Mouse (Mus musculus) embryonic stem cell, embryonic (primary cell): ENCODE results near the gene Wdr25.

Source experiments
- CTCF ChIA-PET, 4 experiments: fragments of 300-600 bp in 2 of 4; fragments of 350-600 bp in 2 of 4; sonication (Branson Sonifier 250); formaldehyde crosslinking; loops; one replicate each; lab custom pipeline; 2022; ENCODE audit warnings: inconsistent platforms in 2 of 4; lab: Charles Lee
- POLR2A ChIA-PET, 4 experiments: fragments of 300-600 bp in 2 of 4; fragments of 350-600 bp in 2 of 4; sonication (Branson Sonifier 250); formaldehyde crosslinking; loops; one replicate each; lab custom pipeline; 2022; ENCODE audit warnings: antibody characterized with exemption in 4 of 4, inconsistent platforms in 1 of 4; lab: Charles Lee

Gene Wdr25

DNA sequence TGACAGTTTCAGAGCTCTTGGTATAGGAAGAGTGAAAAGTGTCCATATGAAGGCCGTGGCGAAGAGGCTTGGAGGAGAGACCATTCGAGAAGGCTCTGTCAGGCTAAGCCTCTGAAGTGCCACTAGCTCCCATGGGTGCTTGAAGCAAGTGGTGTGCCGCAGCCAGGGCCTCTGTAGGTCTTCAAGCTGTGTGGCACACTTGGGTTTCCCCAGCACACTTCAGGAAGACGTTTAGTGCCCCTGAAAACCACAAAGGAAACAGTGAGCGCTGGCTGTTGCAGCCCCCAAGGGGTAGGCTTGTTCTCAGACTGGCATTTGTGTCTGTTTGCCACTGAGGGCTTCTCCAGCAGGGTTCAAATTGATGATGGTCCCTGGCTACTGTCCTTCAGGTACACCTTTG lies 90.1 kb downstream of the Wdr25 start:
- CTCF ChIA-PET, result interaction anchor here in 1 of 4 experiments (0.5 kb wide), 1 partner anchor 287 kb away, joined by 3 read pairs; no protein-coding TSS in a partner anchor
- POLR2A ChIA-PET, result interaction anchor here in 3 of 4 experiments (0.7 to 2.7 kb wide), 5 partner anchors 11 to 32 kb away, joined by 3 to 11 read pairs (median 3); no protein-coding TSS in a partner anchor

DNA sequence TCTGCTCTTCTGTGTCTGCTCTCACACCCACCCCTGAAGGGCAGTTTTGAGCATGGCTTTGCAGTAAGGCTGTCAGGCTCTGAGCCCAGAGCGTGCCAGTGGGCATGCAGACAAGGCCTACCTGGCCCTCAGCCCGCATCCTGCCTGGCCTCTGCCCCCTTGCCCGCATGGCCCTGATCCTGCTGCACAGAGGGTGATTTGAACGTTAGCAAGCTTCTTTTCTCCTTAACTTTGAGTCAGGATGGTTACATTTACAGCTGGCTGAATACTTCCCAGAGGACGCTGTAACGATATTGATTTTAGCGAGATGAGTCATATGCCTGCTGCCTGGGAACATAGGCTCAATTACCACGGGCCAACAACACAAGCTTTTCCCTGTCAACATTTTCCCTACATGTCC lies 91.0 kb downstream of the Wdr25 start:
- CTCF ChIA-PET, result interaction anchor here in 2 of 4 experiments (0.5 to 2.3 kb wide), 5 partner anchors 8 to 44 kb away, joined by 3 to 10 read pairs (median 4); no protein-coding TSS in a partner anchor
- POLR2A ChIA-PET, result interaction anchor here in 2 of 4 experiments (0.6 to 2.7 kb wide), 14 partner anchors 10 to 66 kb away, joined by 3 to 11 read pairs (median 4); no protein-coding TSS in a partner anchor

DNA sequence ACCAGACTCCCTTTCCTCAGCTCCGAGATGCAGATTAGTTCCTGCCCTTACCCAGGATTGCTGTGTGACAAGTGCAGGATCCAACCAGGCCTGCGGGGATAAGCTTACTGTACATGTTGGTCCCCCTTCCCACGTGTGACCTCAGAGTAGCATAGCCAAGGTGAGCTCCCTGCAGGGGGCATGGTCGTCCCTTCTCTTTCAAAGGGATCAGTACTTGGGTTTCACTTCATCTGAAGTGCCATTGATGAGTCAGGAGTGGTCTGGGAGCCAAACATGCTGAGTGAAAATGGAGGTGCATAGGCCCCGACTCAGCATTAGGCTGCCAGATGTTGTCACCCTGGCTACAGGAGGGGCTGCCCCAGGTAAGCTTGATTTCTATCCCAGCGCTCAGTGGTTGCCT lies 91.6 kb downstream of the Wdr25 start:
- CTCF ChIA-PET, result interaction anchor here in 3 of 4 experiments (0.5 to 2.3 kb wide), 6 partner anchors 9 to 44 kb away, joined by 3 to 10 read pairs (median 4); no protein-coding TSS in a partner anchor
- POLR2A ChIA-PET, result interaction anchor here in 3 of 4 experiments (0.6 to 2.7 kb wide), 21 partner anchors 10 to 471 kb away, joined by 3 to 11 read pairs (median 3); no protein-coding TSS in a partner anchor

DNA sequence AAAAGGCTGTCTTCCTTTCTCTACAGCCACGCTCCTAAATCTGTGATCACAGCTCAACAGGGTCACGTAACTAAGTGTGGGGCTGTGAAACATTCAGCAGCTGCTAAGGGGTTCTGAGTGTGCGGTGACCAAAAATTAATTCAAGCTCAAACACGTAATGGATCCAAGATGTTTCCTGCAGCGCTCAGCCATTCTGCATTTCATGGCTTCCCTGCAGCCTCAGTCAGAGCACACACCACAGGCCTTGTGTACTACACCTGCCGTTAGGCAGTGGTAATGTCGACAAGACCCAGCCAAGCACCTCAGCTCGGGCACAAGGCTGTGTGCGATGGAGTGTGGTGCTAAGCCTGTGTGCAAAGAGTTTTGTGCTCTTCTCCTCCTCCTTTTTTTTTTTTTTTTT lies 94.0 kb downstream of the Wdr25 start:
- ChIA-PET CTCF (interaction anchor here in 2 of 4 experiments (0.6 to 0.9 kb wide), 4 partner anchors 34 to 203 kb away, joined by 3 to 8 read pairs (median 3); no protein-coding TSS in a partner anchor), POLR2A (interaction anchor here in 1 of 4 experiments (0.6 to 1.3 kb wide), 2 partner anchors 51 to 216 kb away, joined by 3 to 4 read pairs; no protein-coding TSS in a partner anchor)

DNA sequence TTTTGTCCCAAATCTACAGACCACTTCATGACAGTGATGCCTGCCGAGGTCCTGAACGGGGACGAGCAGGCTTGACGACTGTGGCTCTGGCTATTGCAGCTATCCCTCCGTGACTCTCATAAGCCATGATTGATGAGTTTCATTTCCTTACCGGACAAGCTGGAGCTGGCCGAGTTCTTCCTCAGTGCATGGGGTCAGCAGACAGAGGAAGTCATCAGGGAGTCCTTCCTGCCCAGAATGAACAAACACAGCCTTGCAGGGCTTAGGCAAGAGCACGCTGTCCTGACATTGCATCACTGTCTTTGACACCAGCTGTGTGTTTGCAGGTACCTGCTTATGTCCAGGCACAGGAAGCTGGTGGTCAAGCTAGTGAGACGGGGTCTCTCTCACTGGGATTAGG lies 97.0 kb downstream of the Wdr25 start:
- POLR2A ChIA-PET, result no interaction called here

DNA sequence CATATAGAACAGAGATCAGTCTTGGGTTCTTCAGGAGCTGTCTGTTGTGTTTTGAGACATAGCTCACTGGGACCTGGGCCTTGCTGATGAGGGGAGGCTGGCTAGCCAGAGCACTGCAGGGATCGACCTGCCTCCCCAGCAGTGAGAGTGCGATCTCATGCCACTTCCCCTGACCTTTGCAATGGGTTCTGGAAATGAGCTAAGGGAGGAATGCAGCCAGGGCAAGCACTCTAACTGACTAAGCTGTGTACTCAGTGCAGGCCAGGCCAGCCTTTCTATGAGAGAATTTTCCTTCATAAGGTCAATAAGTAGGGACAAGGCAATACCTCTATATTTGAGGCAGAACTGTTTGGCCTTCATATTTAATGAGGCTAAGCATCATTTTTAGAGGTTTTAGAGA lies 99.6 kb downstream of the Wdr25 start:
- POLR2A ChIA-PET, result no interaction called here
- CTCF ChIA-PET, result interaction anchor here in 2 of 4 experiments (0.6 kb wide), 2 partner anchors 126 to 1151 kb away, joined by 3 read pairs; no protein-coding TSS in a partner anchor

More for the DNA sequence above, 97.0 kb downstream of the Wdr25 start:
- CTCF ChIA-PET, result interaction anchor here in 1 of 4 experiments (0.6 kb wide), 1 partner anchor 403 kb away, joined by 3 read pairs; no protein-coding TSS in a partner anchor

DNA sequence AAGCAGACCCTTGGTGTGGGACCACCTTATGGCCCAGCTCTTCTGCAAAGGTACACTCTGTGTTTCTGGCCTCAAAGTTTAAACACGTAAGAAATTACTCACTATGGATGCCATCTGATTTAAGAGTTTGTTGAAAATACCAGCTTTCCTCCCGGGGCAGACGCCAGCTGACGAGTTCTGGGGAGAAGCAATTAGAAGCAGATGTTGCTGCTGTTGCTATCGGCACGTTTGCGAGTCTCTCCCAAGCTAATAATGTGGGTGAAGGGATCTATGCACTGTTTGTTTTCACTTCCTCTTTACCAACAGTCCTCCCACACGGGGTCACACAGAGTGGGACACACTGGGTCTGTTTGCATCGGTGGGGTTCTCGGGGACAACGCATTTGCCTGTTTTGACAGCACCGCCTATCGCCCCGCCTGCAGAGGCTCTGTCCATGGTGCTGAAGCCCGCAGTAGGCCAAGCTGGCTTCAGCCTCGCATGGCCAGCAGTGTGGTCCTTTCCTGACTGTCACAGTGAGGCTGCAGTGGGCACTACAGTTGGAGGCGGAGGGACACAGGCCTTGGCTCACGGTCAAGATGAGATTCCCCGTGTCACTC lies 101.1 kb downstream of the Wdr25 start:
- ChIA-PET CTCF (interaction anchor here in 2 of 4 experiments (0.5 to 1.3 kb wide), 2 partner anchors 9 to 1429 kb away, joined by 6 to 7 read pairs; no protein-coding TSS in a partner anchor), POLR2A (interaction anchor here (0.6 to 1.8 kb wide), 6 partner anchors 9 to 504 kb away, joined by 3 to 6 read pairs (median 4); no protein-coding TSS in a partner anchor)

DNA sequence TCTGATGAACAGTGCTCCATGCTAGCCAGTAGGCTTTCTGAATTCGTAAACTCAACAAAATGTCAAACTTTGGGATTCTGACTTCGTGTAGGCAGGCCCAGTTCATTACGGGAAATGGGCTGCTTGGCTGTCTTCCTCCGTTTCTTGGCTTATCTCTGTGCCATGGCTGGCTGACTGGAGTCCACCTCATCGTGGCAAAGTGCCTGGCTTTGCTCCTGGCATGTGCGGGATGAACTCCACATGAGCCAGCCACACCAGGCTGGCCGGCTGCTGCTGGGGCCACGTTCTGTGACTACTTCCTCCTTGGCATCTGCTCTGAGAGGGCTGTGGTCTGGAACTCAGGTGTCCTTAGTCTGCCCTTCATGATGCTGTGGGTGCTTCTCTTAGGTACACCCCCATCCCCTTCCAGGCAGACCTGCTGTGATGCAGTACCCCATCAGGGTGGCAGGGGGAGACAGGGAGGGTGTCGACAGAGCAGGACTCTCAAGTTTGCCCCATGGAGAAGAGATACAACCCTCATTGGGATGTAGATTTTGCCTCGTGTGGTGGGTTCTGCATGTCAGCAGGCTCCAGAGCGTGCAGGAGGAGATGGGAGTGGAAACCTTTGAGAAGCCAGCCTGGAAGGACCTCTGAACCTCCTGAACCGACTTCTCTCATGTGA lies 102.7 kb downstream of the Wdr25 start:
- CTCF ChIA-PET, result interaction anchor here in 1 of 4 experiments (0.9 kb wide), 1 partner anchor 10 kb away, joined by 3 read pairs; no protein-coding TSS in a partner anchor
- POLR2A ChIA-PET, result interaction anchor here in 1 of 4 experiments (2.1 kb wide), 1 partner anchor 11 kb away, joined by 7 read pairs; no protein-coding TSS in a partner anchor

DNA sequence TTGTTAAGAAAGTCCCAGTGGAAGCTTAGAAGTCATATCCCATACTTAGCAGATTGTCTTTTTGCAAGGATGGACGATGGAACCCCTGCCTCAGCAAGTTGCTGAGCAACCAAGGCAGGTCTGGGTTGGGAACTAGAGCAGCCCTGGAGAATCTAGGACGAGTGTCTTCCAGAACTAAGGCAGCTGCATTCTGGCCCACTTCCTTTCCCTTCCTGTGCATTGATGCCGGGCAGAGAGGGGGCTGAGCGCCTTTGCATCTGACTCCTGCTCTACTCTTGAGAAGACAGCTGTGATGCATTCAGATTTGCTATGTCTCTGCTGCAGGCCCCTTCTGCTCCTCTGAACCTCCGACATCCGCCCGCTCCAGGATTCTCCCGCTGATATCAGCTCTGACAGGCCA lies 103.8 kb downstream of the Wdr25 start:
- POLR2A ChIA-PET, result interaction anchor here in 2 of 4 experiments (0.7 to 2.3 kb wide), 4 partner anchors 12 to 18 kb away, joined by 3 to 7 read pairs (median 4); no protein-coding TSS in a partner anchor
- CTCF ChIA-PET, result interaction anchor here in 2 of 4 experiments (0.7 to 0.9 kb wide), 2 partner anchors 9 to 12 kb away, joined by 3 read pairs; no protein-coding TSS in a partner anchor

DNA sequence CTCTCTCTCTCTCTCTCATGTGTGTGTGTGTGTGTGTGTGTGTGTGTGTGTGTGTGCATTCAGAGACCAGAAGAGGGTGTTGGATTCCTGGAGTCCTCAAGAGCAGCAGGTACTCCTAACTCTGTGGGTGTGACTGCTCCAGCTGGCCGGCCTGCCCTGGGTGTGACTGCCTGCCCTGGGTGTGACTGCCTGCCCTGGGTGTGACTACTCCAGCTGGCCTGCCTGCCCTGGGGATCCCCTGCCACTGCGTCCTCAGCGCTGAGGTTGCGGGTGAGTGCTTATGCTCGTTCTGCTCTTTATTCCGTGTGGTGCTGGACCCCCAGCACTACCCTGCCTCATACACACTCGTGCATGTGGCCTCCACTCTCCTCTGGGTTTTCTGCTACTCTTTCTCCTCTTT lies 109.5 kb downstream of the Wdr25 start:
- ChIA-PET CTCF (no interaction called here), POLR2A (interaction anchor here in 1 of 4 experiments (1.4 kb wide), 1 partner anchor 19 kb away, joined by 3 read pairs; no protein-coding TSS in a partner anchor)

DNA sequence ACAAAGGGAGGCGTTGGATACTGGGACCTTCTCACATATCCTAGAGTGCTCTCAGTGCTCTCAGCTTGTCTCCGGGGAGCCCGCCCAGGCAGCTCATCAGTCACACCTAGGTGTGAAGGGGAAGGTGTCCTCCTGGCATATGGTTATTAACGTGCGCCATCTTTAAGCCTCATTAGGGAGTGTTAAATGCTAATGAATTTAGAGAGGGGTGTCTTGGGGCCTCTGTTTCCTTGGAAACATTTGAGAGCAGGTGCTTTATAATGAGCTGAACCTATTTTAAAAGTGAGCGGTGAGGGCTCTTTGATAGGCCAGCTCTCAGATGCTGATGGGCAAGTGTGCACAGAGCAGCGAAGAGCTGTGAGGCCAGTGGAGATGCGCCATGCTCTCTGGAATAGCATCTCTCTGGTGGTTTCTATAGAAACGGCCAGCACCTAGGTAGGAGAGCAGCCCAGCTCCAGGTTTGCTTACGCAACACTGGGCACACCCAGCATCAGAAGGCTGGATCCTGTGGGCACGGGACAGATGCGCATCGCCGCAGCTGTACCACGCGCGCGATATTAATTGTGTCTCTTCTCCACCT lies 116.7 kb downstream of the Wdr25 start:
- ChIA-PET CTCF (interaction anchor here in 1 of 4 experiments (0.6 to 0.9 kb wide), 3 partner anchors 14 to 31 kb away, joined by 3 to 4 read pairs (median 3); no protein-coding TSS in a partner anchor), POLR2A (interaction anchor here in 2 of 4 experiments (0.8 to 2.2 kb wide), 11 partner anchors 9 to 32 kb away, joined by 3 to 7 read pairs (median 3); no protein-coding TSS in a partner anchor)

DNA sequence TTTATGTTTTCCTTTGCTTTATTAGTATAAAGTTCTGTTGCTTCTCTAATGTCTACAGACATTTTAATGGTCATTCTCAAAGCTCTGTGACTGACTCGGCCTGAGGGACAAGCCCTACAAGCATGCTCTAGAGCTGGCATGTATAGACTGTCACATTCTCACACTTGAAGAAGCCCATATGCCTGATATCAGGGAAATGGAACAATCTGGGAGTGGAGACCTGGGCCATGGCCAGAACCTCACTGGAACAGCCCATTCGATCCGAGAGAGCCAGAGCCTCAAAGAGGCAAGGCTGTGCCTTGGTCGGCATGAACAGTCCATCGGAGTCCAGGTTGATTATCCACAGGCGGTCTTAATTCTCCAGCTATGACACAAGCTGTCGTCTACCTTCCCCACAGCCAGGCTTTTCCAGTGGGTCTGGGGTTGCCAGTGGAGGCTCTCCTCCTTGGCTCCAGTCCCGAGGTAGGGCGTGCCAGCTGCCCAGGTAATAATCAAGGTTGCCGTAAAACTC lies 128.8 kb downstream of the Wdr25 start:
- POLR2A ChIA-PET, result interaction anchor here in 3 of 4 experiments (1.3 to 1.5 kb wide), 3 partner anchors 10 to 17 kb away, joined by 3 to 4 read pairs (median 3); no protein-coding TSS in a partner anchor
- CTCF ChIA-PET, result interaction anchor here in 2 of 4 experiments (0.6 to 1.4 kb wide), 2 partner anchors 9 to 13 kb away, joined by 3 to 9 read pairs; no protein-coding TSS in a partner anchor

DNA sequence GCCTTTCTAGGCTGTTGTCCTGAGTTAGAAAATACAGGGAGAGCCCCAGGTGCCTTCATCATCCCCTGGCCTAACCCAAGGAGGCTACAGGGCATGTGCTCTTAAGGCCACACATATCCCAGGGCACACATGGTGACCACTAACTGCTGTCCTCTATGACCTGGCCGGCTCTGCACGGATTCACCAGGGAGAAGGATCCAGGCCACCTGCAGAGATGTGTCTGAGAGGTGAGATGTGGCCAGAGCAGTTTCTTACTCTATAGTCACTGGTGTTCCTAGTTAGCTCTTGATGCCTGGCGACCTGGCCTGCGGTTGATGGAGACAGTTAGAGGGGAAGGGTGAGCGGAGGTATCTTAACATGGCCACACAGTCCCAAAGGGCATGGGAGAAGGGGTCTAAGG lies 129.5 kb downstream of the Wdr25 start:
- ChIA-PET POLR2A (interaction anchor here in 3 of 4 experiments (0.6 to 1.5 kb wide), 3 partner anchors 10 to 340 kb away, joined by 3 to 5 read pairs (median 3); no protein-coding TSS in a partner anchor), CTCF (no interaction called here)

DNA sequence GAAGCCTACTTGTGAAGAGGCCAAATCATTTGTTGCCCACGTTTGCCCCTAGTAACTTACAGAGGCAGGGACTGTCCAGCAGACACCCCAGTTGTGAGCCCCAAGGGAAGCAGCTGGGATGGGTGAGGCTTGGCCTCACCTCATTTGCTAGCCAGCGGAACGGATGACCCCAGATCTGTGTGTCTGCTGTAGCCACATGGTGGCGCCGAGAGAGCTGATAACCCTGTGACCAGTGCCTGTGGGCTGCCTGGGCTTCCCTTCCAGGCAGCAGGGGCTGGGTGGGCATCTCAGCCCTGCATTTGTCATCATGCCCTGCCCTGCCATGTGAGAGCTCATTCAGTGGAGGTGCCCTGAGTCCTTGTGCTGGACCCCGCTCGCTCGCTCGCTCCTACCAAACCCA lies 130.3 kb downstream of the Wdr25 start:
- CTCF ChIA-PET, result interaction anchor here in 3 of 4 experiments (0.5 to 1.4 kb wide), 6 partner anchors 14 to 1228 kb away, joined by 3 to 5 read pairs (median 3); no protein-coding TSS in a partner anchor

DNA sequence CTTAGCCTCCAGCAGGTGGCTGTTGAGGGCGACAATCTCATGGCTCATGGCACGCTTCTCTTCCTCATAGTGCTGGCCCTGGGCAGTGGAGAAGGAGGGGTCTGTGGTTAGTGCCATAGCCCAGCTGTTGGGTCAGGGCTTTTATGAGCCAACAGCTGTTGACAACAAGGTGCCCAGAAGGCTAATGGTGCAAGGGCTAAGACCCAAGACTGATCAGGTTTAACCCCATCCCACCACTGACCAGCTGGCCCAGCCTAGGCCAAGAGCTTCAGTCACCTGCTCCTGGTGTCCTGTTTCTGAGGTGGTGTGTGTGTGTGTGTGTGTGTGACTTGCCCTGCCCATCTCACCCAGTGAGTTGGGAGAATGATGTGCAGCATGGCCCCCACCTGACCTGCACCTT lies 143.6 kb downstream of the Wdr25 start:
- ChIA-PET POLR2A (interaction anchor here in 2 of 4 experiments (0.5 to 2.8 kb wide), 10 partner anchors 9 to 250 kb away, joined by 3 to 13 read pairs (median 4); no protein-coding TSS in a partner anchor), CTCF (interaction anchor here in 2 of 4 experiments (0.6 to 1.7 kb wide), 2 partner anchors 9 to 422 kb away, joined by 3 read pairs; no protein-coding TSS in a partner anchor)

More for the DNA sequence above, 130.3 kb downstream of the Wdr25 start:
- POLR2A ChIA-PET, result interaction anchor here in 3 of 4 experiments (0.6 to 1.4 kb wide), 5 partner anchors 8 to 341 kb away, joined by 3 to 5 read pairs (median 5); no protein-coding TSS in a partner anchor

DNA sequence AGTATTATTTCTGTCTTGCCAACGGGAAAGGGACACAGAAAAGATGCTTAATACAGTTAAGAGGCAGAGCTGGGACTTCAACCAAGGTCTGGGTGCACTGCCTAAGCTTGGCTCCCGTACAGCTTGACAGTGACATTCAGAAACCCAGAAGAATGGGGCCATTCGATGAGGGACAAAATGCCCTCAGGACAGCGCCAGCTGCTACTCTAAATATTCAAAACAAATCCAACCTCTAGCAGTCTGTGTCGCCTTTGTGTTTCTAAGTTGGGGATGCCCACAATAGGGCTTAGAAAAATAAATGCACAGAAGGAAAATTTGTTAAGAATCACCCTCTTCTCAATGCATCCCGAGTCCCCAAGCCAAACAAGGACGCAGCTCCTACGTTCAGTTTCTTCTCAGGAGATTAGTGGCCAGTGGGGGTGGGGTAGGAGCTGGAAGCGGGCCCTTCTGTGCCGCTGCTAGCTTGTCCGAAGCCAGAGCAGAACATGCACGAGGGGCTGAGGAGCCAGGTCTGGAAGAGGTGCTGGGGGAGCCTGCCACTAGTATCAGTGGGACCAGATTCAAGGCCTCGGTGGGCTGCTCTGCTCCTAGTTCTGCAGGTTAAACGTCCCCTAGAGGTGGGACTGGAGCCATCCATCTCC lies 144.9 kb downstream of the Wdr25 start:
- CTCF ChIA-PET, result interaction anchor here in 3 of 4 experiments (0.5 to 1.7 kb wide), 4 partner anchors 8 to 550 kb away, joined by 3 to 4 read pairs (median 4); no protein-coding TSS in a partner anchor
- POLR2A ChIA-PET, result interaction anchor here in 3 of 4 experiments (0.6 to 2.8 kb wide), 19 partner anchors 8 to 145 kb away, joined by 3 to 13 read pairs (median 3); partner anchors contain the start of gene Wdr25 (in 1 of the 3)
